8 mouse cellular contexts compared by ENCODE assay signal in genomic region chr14:99046031-99046781, GRCm38 (mm10). TPM values are rescaled to one million over a fixed set of nuclear protein-coding genes. Genes with fewer than 3 reads are reported as not detected.
DNase-seq lines count a peak whose midpoint lies in the region; ATAC-seq lines count a peak whose summit lies in the region.

TSS of gene Mzt1 (minus strand) at chr14:99046134.
TSS of gene Bora (plus strand) at chr14:99046222.

- H3K4me3 ChIP-seq in heart, embryonic 13.5 days = peak within 1 kb of the TSS; percentile 97
- peak within 1 kb of the TSS; percentile 78 for H3K4me3 ChIP-seq in liver, embryonic 12.5 days
- H3K4me3 ChIP-seq in stomach, embryonic 15.5 days (replicated peaks) = peak within 1 kb of the TSS; percentile 96

- H3K27me3 ChIP-seq in heart, embryonic 13.5 days (replicated peaks) = no peaks in the 10 kb centered on the region
- H3K27me3 ChIP-seq in liver, embryonic 12.5 days (replicated peaks) = no peaks in the 10 kb centered on the region
- no peaks in the 10 kb centered on the region for H3K27me3 ChIP-seq in stomach, embryonic 15.5 days (replicated peaks)

- H3K4me2 ChIP-seq in heart, embryonic 13.5 days = peak within 1 kb of the TSS; percentile 84
- peak within 1 kb of the TSS; percentile 79 for H3K4me2 ChIP-seq in liver, embryonic 12.5 days
- H3K4me2 ChIP-seq in stomach, embryonic 15.5 days = peak within 1 kb of the TSS; percentile 70

- H3K9me3 ChIP-seq in heart, embryonic 13.5 days = no peaks in the 10 kb centered on the region
- H3K9me3 ChIP-seq in liver, embryonic 12.5 days (replicated peaks) = no peaks in the 10 kb centered on the region
- H3K9me3 ChIP-seq in stomach, embryonic 15.5 days = no peaks in the 10 kb centered on the region

- peaks cover 49% of the 10 kb centered on the region for H3K4me1 ChIP-seq in heart, embryonic 13.5 days
- peaks cover 49% of the 10 kb centered on the region for H3K4me1 ChIP-seq in liver, embryonic 12.5 days
- H3K4me1 ChIP-seq in stomach, embryonic 15.5 days = peaks cover 18% of the 10 kb centered on the region

- WGBS in heart, embryonic 13.5 days = under 1% methylated on average over 76 of the region's 81 CpGs
- under 1% methylated on average over 68 of the region's 81 CpGs for whole genome bisulfite sequencing in liver, embryonic 12.5 days (ENCODE audit: insufficient replicate concordance)
- under 1% methylated on average over 74 of the region's 81 CpGs for WGBS in stomach, embryonic 15.5 days

- H3K27ac ChIP-seq in heart, embryonic 13.5 days (replicated peaks) = peak within 1 kb of the TSS; percentile 94
- H3K27ac ChIP-seq in liver, embryonic 12.5 days = peak within 1 kb of the TSS; percentile 97
- H3K27ac ChIP-seq in stomach, embryonic 15.5 days = peak within 1 kb of the TSS; percentile 78

- peak within 1 kb of the TSS; percentile 99 for H3K9ac ChIP-seq in heart, embryonic 13.5 days
- peak within 1 kb of the TSS; percentile 96 for H3K9ac ChIP-seq in liver, embryonic 12.5 days
- H3K9ac ChIP-seq in stomach, embryonic 15.5 days = peak within 1 kb of the TSS; percentile 86

- ATAC-seq in erythroid progenitor cell, adult 5-6 weeks (replicated peaks; ENCODE audit: low FRiP score, poor library complexity, severe bottlenecking) = peak; percentile 93
- peak; percentile 94 for ATAC-seq in heart, embryonic 13.5 days (ENCODE audit: extremely low read depth, insufficient number of reproducible peaks, low FRiP score, low TSS enrichment)
- peak; percentile 93 for ATAC-seq in liver, embryonic 12.5 days
- peak; percentile 95 for ATAC-seq in stomach, embryonic 15.5 days (ENCODE audit: insufficient read depth, low FRiP score, low read depth)

- H3K36me3 ChIP-seq in heart, embryonic 13.5 days = peaks cover 17% of the 10 kb centered on the region
- H3K36me3 ChIP-seq in liver, embryonic 12.5 days = peaks cover 26% of the 10 kb centered on the region
- H3K36me3 ChIP-seq in stomach, embryonic 15.5 days = peaks cover 4% of the 10 kb centered on the region; the same call in 1 of the 2 replicates

- DNase-seq in CD4-positive helper T cell, adult 2 months (ENCODE audit: low read depth, low spot score) = peak; percentile 96
- DNase-seq in brain, embryonic 18.5 days (ENCODE audit: low read depth, low spot score) = peak; percentile 78
- peak; percentile 95 for DNase-seq in kidney, postnatal 10 days
- DNase-seq in natural killer cell, adult 2 months (ENCODE audit: low spot score in 2 of 2) = peak; percentile 90 to 93

RNA-seq across cellular contexts. Expression of gene Mzt1, which starts in this region (rescaled TPM):
- total RNA-seq in erythroid progenitor cell, adult 5-6 weeks (2015; ENCODE audit: low replicate concordance) = 153 and 187 TPM in 2 replicates
- 87.4 and 104 TPM in 2 replicates for total RNA-seq in erythroid progenitor cell, adult 5-6 weeks (2017; ENCODE audit: low replicate concordance)
- polyA plus RNA-seq in heart, embryonic 13.5 days (2015; fragmentation: Nextera tagmentation; extraction: Ambion mirVana) = 78.5 and 85.0 TPM in 2 replicates
- polyA plus RNA-seq in liver, embryonic 12.5 days (2016; fragmentation: Nextera tagmentation; extraction: Ambion mirVana) = 64.6 and 68.3 TPM in 2 replicates
- 75.0 and 76.0 TPM in 2 replicates for polyA plus RNA-seq in stomach, embryonic 15.5 days (2015; fragmentation: Nextera tagmentation; extraction: Ambion mirVana)

RNA-seq across cellular contexts. Expression of gene Bora, which starts in this region (rescaled TPM):
- total RNA-seq in erythroid progenitor cell, adult 5-6 weeks (2015; ENCODE audit: low replicate concordance) = 108 and 116 TPM in 2 replicates
- 85.2 and 88.0 TPM in 2 replicates for total RNA-seq in erythroid progenitor cell, adult 5-6 weeks (2017; ENCODE audit: low replicate concordance)
- polyA plus RNA-seq in heart, embryonic 13.5 days (2015; fragmentation: Nextera tagmentation; extraction: Ambion mirVana) = 40.9 and 44.2 TPM in 2 replicates
- polyA plus RNA-seq in liver, embryonic 12.5 days (2016; fragmentation: Nextera tagmentation; extraction: Ambion mirVana) = 51.5 TPM in 2 replicates
- 57.2 and 63.8 TPM in 2 replicates for polyA plus RNA-seq in stomach, embryonic 15.5 days (2015; fragmentation: Nextera tagmentation; extraction: Ambion mirVana)

Comparison
In these comparisons a context has a peak if more than half of its experiments do, and no peak if none do; other contexts are left out.
1. Peak in every context shown above with its lines: DNase-seq, ATAC-seq, H3K4me3 ChIP-seq and H3K27ac ChIP-seq.